Mouse (Mus musculus): Measurements from ENCODE around the gene Atrn. TPM values are rescaled to one million over a fixed set of nuclear protein-coding genes. Genes with fewer than 3 reads are reported as not detected.
A peak's percentile ranks its signal among the peaks of the same experiment; 100 is the strongest.

The Atrn gene
- polyA plus RNA-seq, 1 experiment from 2014 or later: 9.4 TPM

- Histone ChIP-seq H3K4me3 (ENCODE audit: low read depth, low read length) (no peak overlapping the region), H3K9ac (ENCODE audit: low read depth, low read length) (peak overlapping the region; percentile 8; the same call in 1 of the 2 replicates), H3K9me3 (ENCODE audit: control insufficient read depth, low read length) (no peaks in the 10 kb centered on the region), H3K4me2 (ENCODE audit: low read depth, low read length) (no peak overlapping the region), H3K27ac (replicated peaks; ENCODE audit: low read depth, low read length) (peak overlapping the region; percentile 78), H3K27me3 (replicated peaks; ENCODE audit: control insufficient read depth, insufficient read depth, low read length) (peaks cover 25% of the 10 kb centered on the region), H3K36me3 (ENCODE audit: control insufficient read depth, insufficient read depth, low read length) (no peaks in the 10 kb centered on the region), H3K4me1 (ENCODE audit: control insufficient read depth, insufficient read depth, low read length) (peaks cover 42% of the 10 kb centered on the region)
- peak; percentile 54 for DNase-seq (ENCODE audit: low spot score)
- WGBS: 44% methylated on average over 9 of the region's 9 CpGs
- ATAC-seq (ENCODE audit: low read depth): no peak
Measured at GRCm38 (mm10) chr2:131059781-131060540, 153.7 kb downstream of the Atrn start.

- ATAC-seq (ENCODE audit: low read depth) (peak; percentile 32; the same call in 1 of the 2 replicates), DNase-seq (ENCODE audit: low spot score) (peak; percentile 86)
- Histone ChIP-seq H3K36me3 (ENCODE audit: control insufficient read depth, insufficient read depth, low read length) (no peaks in the 10 kb centered on the region), H3K4me3 (ENCODE audit: low read depth, low read length) (no peak overlapping the region), H3K4me1 (ENCODE audit: control insufficient read depth, insufficient read depth, low read length) (peaks cover 42% of the 10 kb centered on the region), H3K9ac (ENCODE audit: low read depth, low read length) (no peak overlapping the region), H3K27me3 (replicated peaks; ENCODE audit: control insufficient read depth, insufficient read depth, low read length) (peaks cover 16% of the 10 kb centered on the region), H3K9me3 (ENCODE audit: control insufficient read depth, low read length) (no peaks in the 10 kb centered on the region), H3K4me2 (ENCODE audit: low read depth, low read length) (peak overlapping the region; percentile 64), H3K27ac (replicated peaks; ENCODE audit: low read depth, low read length) (peak overlapping the region; percentile 78)
- 26% methylated on average over 6 of the region's 6 CpGs for WGBS
Measured at GRCm38 (mm10) chr2:131060784-131061183, 154.5 kb downstream of the Atrn start.

GRCm38 (mm10) chr2:131061607-131062006 lies 155.3 kb downstream of the Atrn start:
- H3K9me3 ChIP-seq (ENCODE audit: control insufficient read depth, low read length): no peaks in the 10 kb centered on the region
- H3K4me2 ChIP-seq (ENCODE audit: low read depth, low read length): peak overlapping the region; percentile 64
- H3K9ac ChIP-seq (ENCODE audit: low read depth, low read length): no peak overlapping the region
- peaks cover 8% of the 10 kb centered on the region; the same call in 1 of the 2 replicates for H3K27me3 ChIP-seq (replicated peaks; ENCODE audit: control insufficient read depth, insufficient read depth, low read length)
- 53% methylated on average over 5 of the region's 5 CpGs for WGBS
- DNase-seq (ENCODE audit: low spot score): no peak
- no peak for ATAC-seq (ENCODE audit: low read depth)
- H3K4me3 ChIP-seq (ENCODE audit: low read depth, low read length): no peak overlapping the region
- H3K36me3 ChIP-seq (ENCODE audit: control insufficient read depth, insufficient read depth, low read length): no peaks in the 10 kb centered on the region
- H3K4me1 ChIP-seq (ENCODE audit: control insufficient read depth, insufficient read depth, low read length): peaks cover 42% of the 10 kb centered on the region
- H3K27ac ChIP-seq (replicated peaks; ENCODE audit: low read depth, low read length): peak overlapping the region; percentile 78

GRCm38 (mm10) chr2:131063404-131063864 lies 157.1 kb downstream of the Atrn start, which contains the start of gene Adam33:
Gene Adam33 (minus strand): TSS chr2:131063814.
- Histone ChIP-seq H3K27ac (replicated peaks; ENCODE audit: low read depth, low read length) (no peak within 1 kb of the TSS), H3K4me1 (ENCODE audit: control insufficient read depth, insufficient read depth, low read length) (peaks cover 42% of the 10 kb centered on the region), H3K4me3 (ENCODE audit: low read depth, low read length) (peak within 1 kb of the TSS; percentile 33), H3K4me2 (ENCODE audit: low read depth, low read length) (peak within 1 kb of the TSS; percentile 64), H3K9me3 (ENCODE audit: control insufficient read depth, low read length) (no peaks in the 10 kb centered on the region), H3K36me3 (ENCODE audit: control insufficient read depth, insufficient read depth, low read length) (no peaks in the 10 kb centered on the region), H3K27me3 (replicated peaks; ENCODE audit: control insufficient read depth, insufficient read depth, low read length) (peaks cover 7% of the 10 kb centered on the region; the same call in 1 of the 2 replicates), H3K9ac (ENCODE audit: low read depth, low read length) (peak within 1 kb of the TSS; percentile 57)
- 5% methylated on average over 10 of the region's 27 CpGs for WGBS
- DNase-seq (ENCODE audit: low spot score) (peak; percentile 56), ATAC-seq (ENCODE audit: low read depth) (peak; percentile 60)

GRCm38 (mm10) chr2:131066342-131066741 lies 160.0 kb downstream of the Atrn start:
- no peak for DNase-seq (ENCODE audit: low spot score)
- H3K9me3 ChIP-seq (ENCODE audit: control insufficient read depth, low read length): no peaks in the 10 kb centered on the region
- H3K27me3 ChIP-seq (replicated peaks; ENCODE audit: control insufficient read depth, insufficient read depth, low read length): peaks cover 7% of the 10 kb centered on the region; the same call in 1 of the 2 replicates
- no peak overlapping the region for H3K9ac ChIP-seq (ENCODE audit: low read depth, low read length)
- H3K4me1 ChIP-seq (ENCODE audit: control insufficient read depth, insufficient read depth, low read length): peaks cover 16% of the 10 kb centered on the region
- no peak overlapping the region for H3K27ac ChIP-seq (replicated peaks; ENCODE audit: low read depth, low read length)
- H3K4me2 ChIP-seq (ENCODE audit: low read depth, low read length): no peak overlapping the region
- ATAC-seq (ENCODE audit: low read depth): no peak
- no peaks in the 10 kb centered on the region for H3K36me3 ChIP-seq (ENCODE audit: control insufficient read depth, insufficient read depth, low read length)
- WGBS: 65% methylated on average over 9 of the region's 9 CpGs
- H3K4me3 ChIP-seq (ENCODE audit: low read depth, low read length): no peak overlapping the region

- Histone ChIP-seq H3K27ac (replicated peaks; ENCODE audit: low read depth, low read length) (peak overlapping the region; percentile 48; the same call in 1 of the 2 replicates), H3K27me3 (replicated peaks; ENCODE audit: control insufficient read depth, insufficient read depth, low read length) (peaks cover 7% of the 10 kb centered on the region; the same call in 1 of the 2 replicates)
- WGBS: 44% methylated on average over 6 of the region's 6 CpGs
Measured at GRCm38 (mm10) chr2:131067481-131067880, 161.2 kb downstream of the Atrn start.

GRCm38 (mm10) chr2:131072536-131072935 lies 166.2 kb downstream of the Atrn start:
- 91% methylated on average over 9 of the region's 10 CpGs for WGBS
- Histone ChIP-seq H3K4me2 (ENCODE audit: low read depth, low read length) (no peak overlapping the region), H3K27ac (replicated peaks; ENCODE audit: low read depth, low read length) (no peak overlapping the region), H3K36me3 (ENCODE audit: control insufficient read depth, insufficient read depth, low read length) (no peaks in the 10 kb centered on the region), H3K4me3 (ENCODE audit: low read depth, low read length) (no peak overlapping the region), H3K9ac (ENCODE audit: low read depth, low read length) (no peak overlapping the region), H3K27me3 (replicated peaks; ENCODE audit: control insufficient read depth, insufficient read depth, low read length) (no peaks in the 10 kb centered on the region), H3K4me1 (ENCODE audit: control insufficient read depth, insufficient read depth, low read length) (no peaks in the 10 kb centered on the region), H3K9me3 (ENCODE audit: control insufficient read depth, low read length) (no peaks in the 10 kb centered on the region)
- no peak for ATAC-seq (ENCODE audit: low read depth)
- no peak for DNase-seq (ENCODE audit: low spot score)

More at GRCm38 (mm10) chr2:131067481-131067880, 161.2 kb downstream of the Atrn start:
- Histone ChIP-seq H3K9ac (ENCODE audit: low read depth, low read length) (no peak overlapping the region), H3K4me1 (ENCODE audit: control insufficient read depth, insufficient read depth, low read length) (peaks cover 6% of the 10 kb centered on the region; the same call in 1 of the 2 replicates), H3K4me2 (ENCODE audit: low read depth, low read length) (no peak overlapping the region), H3K9me3 (ENCODE audit: control insufficient read depth, low read length) (no peaks in the 10 kb centered on the region), H3K36me3 (ENCODE audit: control insufficient read depth, insufficient read depth, low read length) (no peaks in the 10 kb centered on the region), H3K4me3 (ENCODE audit: low read depth, low read length) (no peak overlapping the region)
- ATAC-seq (ENCODE audit: low read depth): peak; percentile 61; the same call in 1 of the 2 replicates
- DNase-seq (ENCODE audit: low spot score): peak; percentile 93

Measured in embryonic facial prominence, embryonic 14.5 days (tissue).